Mouse (Mus musculus): ENCODE results near the gene 1700029J07Rik.

DNA sequence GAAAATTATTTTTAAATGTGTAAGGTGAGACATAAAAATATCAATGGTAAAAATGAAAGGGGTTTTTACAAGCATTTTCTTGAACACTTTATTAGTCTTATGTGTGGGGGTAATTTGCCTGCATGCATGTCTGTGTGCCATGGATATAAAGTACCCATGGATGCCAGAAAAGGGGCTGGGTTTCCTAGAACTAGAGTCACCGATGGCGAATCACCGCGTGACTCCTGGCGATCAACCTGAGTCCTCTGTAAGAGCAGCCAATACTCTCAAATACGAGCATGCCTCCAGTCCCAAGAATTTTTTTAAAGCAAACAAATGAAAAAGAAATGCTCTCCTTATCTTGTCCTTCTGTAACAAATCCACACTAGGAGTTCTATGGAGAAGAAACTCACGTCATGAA, 52.9 kb downstream of the 1700029J07Rik start:
- no peak for TF ChIP-seq CTCF (IDR thresholded peaks at IDR 0.05; ENCODE audit: control insufficient read depth, insufficient read depth, insufficient replicate concordance, low read depth, low read length)
- no peak for TF ChIP-seq POLR2A (IDR thresholded peaks at IDR 0.05; ENCODE audit: control insufficient read depth, low read depth, low read length)
